Mouse (Mus musculus): Measurements from ENCODE around the gene Hbs1l. TPM values are rescaled to one million over a fixed set of nuclear protein-coding genes. Genes with fewer than 3 reads are reported as not detected.
"Not testable (repeated sequence)": the region's sequence is repeated elsewhere in the genome, so short reads cannot be mapped to it uniquely, and the experiment has no call there.

Gene Hbs1l
- total RNA-seq, 1 experiment from 2014 or later, result 66.1 TPM

DNA sequence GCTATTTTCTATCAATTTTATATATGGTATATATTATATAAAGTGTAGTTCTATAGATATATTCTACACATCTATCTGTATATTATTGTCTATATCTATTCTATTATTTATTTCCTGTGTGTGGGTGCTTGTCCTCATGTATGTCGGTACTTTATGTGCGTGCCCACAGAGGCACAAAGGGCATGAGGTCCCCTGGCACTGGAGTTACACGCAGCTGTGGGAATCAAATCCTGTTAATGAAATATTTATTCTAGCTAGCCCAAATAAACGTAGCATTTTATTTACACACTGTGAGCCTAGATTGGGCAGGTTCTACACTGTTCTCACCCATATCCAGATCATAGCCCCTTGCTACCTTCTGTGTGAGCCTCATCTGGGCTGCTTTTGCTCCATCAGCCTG, 63.3 kb downstream of the Hbs1l start:
- DNase-seq, result no peak

DNA sequence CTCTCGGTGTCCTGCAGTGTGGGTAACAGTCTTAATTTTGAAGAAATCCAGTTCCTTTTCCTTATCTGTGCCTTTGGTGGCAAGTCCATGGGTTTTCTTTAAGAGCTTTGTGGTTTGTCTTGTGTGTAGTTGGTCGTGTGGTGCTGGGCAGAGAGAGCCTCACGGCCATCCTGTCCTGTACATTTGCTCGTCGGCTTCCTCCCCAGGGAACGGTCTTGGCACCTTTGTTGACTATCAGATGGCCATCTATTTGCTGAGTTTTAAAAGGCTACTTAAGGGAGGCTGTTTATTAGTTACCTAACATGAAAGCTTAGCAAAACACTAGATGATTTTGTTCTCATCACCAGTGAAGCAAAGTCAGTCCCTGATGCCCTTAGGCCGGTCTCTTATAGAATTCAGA, 66.1 kb downstream of the Hbs1l start:
- DNase-seq, result no peak

DNA sequence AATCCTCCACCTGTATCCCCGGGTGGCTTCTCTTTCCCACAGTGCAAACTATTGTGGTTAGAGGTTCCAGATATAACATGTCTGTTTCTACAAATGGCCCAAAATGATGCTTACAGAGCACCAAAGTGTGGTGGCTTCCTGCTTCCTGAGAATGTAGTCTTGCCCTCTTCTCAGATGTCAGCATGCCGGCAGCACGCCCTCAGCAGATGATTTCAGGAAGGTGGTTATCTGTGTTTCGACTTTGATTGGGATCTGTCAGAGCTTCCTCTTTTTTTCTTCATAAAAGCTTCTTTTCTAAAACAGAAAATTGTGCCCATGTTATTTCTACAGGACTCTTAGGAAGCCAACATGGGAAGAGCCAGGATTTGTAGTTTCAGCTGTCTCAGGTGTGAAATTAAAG, 67.5 kb downstream of the Hbs1l start:
- DNase-seq, result no peak

- no peak for DNase-seq
Observed at GRCm38 (mm10) chr10:21364946-21365345, 69.2 kb downstream of the Hbs1l start.

DNA sequence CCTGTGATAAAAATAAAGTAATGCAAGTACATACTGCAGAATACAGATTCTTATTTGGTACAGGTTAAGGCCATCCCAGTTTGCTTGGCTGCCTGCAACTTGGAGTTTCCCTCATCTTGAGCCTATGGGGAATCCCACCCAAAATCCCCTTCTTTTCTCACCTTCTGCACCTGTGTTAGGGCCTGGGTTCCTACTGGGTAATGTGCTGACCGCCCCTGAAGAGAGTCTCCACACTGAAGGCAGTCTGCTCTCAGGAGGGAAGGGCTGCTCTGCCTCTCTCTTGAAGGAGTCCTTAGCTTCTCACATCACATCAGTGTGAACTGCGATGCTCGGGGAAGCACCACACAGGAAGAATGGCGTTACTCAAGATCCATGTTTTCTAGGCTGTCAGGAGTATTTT, 70.1 kb downstream of the Hbs1l start:
- DNase-seq, result no peak

DNA sequence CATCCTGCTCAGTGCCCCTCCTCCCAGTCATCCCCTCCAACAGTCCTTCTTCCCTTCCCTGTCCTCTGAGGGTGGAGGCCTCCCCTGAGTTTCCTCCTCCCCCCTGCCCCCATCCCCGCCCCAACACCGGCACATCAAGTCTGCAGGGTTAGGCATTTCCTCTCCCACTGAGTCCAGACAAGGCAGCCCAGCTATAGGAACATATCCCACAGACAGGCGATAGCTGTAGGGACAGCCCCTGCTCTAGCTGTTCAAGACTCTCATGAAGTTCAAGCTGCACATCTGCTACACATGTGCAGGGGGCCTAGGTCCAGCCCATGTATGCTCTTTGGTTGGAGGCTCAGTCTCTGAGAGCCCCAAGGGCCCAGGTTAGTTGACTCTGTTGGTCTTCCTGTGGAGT, 70.7 kb downstream of the Hbs1l start:
- no peak for DNase-seq

GRCm38 (mm10) chr10:21367481-21367880, 71.7 kb downstream of the Hbs1l start:
- DNase-seq, result no peak

DNA sequence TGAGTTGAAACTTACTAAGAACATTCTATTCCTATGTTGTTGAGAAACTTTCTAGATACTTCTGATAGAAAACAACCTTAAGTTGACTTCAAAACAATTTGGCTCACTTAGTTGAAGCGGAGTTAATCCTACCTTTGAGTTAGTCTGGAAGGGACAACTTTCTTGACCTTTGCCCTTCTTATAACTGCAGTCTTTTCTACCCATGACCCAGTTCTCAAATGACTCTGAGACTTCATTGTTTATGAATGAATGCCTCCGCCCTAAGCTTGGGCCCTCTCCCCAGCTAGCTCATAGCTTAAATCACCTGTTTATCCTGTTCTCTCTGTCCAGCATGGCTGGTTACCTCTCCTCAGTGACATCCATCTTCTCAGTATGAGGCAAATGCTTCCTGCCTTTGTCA, 73.8 kb downstream of the Hbs1l start:
- no peak for DNase-seq

DNA sequence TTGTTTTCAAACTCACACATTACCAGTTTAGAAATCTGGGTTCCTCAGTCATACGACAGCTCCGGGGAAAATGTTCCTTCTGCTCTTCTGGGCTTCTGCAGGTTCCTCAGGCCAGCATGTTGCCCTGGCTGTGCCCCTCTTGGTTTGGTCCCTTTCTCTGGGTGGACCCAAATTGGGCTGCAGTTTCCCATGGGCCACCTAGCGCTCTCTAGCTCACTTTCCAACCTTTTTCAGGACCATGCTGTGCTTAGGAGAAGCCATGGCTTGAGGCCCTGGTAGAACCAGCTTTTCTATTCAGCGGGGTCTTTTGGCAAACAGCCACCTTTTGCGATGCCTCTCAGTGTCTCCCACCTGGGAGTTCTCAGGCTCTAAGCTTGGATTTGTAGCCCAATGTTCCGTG, 76.5 kb downstream of the Hbs1l start:
- no peak for DNase-seq

DNA sequence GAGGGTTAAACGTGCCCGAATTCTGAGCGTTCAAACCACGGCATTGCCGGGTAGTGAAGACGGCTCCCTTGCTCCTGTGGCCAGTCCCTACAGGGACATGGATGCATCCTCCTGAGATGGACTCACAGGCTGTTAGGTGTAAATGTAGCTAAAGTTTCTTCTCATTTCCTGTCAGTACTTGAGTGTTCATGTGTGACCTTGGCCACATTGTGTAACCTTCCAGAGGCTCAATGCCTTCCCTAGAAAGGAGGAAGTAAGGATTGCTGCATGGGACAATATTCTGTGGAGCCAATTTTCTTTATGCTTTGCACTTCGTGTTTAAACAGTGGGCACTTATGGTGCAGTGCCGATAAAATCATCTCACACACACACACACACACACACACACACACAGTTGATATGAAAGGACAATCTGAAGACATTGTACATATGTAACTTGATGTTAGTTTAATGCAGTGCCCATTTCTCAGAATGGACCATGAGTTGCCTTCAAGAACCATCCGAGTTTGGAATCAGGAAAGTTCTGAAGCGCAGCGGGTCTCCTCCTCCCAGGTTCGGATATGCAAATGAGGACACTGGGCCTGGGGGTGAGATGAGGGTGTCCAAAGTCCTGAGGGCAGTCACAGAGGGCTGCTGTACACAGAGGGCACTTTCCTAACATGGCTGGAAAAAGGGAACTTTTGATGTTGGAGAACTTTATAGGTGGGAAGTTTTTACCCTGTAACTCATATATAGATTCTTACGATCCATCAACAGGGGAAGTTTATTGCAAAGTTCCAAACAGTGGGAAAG, 81.1 kb downstream of the Hbs1l start, which contains the start of gene Aldh8a1:
Gene Aldh8a1, plus strand, starts transcription at position 610 of the 792 bp plus-strand sequence.
- peak; percentile 24 for DNase-seq

GRCm38 (mm10) chr10:21378196-21378944, 82.6 kb downstream of the Hbs1l start:
- no peak for DNase-seq

DNA sequence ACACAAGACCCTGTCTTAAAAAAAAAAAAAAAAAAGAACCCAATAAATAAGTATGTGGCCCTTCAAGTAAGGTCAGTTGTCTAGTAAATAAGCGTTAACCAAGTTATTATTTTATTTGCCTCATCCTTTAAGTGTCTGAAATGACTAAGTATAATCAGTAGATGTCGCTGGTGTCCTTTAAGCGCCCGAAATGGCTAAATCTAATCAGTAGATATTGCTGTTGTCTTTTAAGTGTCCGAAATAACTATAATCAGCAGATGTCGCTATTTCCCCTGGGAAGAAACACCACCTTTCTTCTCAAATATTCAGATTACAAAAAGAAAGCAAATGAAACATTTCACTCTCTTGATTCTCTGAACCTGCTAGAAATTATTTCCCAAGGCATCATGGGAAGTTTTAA, 87.1 kb downstream of the Hbs1l start:
- peak; percentile 64 for DNase-seq

GRCm38 (mm10) chr10:21385111-21385663, 89.4 kb downstream of the Hbs1l start:
- no peak for DNase-seq

DNA sequence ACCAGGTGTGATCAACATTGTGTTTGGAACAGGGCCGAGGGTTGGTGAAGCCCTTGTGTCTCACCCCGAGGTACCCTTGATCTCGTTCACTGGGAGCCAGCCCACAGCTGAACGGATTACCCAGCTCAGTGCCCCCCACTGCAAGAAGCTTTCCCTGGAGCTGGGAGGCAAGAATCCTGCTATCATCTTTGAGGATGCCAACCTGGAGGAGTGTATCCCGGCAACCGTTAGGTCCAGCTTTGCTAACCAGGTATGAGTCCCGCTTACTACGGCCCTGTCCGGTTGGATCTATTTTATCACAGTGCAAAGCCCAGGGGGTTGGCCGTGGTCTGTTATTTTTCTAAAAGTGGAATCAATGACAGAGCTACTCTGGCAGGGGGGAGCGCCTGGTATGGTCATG, 93.3 kb downstream of the Hbs1l start:
- no peak for DNase-seq

DNA sequence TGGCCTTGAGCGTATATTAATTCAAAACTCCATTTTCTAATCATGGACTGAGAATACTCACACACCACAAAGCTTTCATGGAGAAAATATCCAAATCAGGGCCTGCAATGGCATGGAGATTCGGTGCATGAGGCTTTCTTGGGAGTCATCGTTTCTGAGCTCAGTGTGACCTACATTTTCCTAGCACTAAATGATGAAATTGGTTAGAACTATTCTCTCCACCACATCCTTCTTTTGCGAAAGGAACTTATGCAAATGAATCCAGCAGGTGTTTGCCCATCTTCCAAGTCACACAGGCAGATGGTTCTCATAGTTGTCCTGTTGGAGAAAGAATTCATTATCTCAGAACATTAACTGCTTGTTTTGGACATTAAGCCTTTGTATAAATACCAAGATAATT, 94.7 kb downstream of the Hbs1l start:
- no peak for DNase-seq

DNA sequence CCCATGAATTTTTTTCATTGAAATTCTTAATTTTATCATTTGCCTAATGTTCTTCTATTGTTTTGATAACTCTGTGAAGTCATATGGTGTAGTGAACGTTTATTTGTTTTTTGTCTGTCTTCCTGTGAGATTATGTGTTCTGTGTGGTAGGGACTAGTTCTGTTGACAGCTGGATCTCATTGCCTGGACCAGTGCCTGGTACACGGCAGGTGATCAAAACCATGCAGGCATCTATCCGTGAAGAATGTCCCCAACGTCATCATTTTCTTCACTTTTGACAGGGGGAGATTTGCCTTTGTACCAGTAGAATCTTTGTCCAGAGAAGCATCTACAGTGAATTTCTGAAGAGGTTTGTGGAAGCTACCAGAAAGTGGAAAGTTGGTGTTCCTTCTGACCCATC, 95.5 kb downstream of the Hbs1l start:
- no peak for DNase-seq

GRCm38 (mm10) chr10:21393390-21393789, 97.6 kb downstream of the Hbs1l start:
- no peak for DNase-seq

DNA sequence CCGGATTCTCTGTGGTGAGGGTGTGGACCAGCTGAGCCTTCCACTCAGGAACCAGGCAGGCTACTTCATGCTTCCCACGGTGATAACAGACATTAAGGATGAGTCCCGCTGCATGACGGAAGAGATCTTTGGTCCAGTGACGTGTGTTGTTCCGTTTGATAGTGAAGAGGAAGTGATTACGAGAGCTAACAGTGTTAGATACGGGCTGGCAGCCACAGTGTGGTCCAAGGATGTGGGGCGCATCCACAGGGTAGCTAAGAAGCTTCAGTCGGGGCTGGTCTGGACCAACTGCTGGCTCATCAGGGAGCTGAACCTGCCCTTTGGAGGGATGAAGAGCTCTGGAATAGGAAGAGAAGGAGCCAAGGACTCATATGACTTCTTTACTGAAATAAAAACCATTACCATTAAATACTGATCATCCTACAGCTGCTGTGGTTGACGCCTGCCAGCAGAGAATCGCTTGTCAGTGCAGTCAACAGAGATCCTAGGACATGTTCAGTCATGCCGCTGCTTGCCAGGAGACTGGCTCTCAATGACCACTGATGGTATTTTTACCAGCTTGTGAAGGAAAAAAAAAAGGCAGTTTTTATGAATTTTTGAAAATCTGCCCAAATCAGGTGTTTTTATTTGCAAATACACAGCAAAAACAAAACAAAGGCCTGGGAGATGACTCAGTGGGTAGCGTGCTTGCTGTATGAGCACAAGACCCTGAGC, 99.8 kb downstream of the Hbs1l start:
- DNase-seq, result no peak

- not testable (repeated sequence) for DNase-seq
Observed at GRCm38 (mm10) chr10:21398873-21399425, 103.2 kb downstream of the Hbs1l start.

DNA sequence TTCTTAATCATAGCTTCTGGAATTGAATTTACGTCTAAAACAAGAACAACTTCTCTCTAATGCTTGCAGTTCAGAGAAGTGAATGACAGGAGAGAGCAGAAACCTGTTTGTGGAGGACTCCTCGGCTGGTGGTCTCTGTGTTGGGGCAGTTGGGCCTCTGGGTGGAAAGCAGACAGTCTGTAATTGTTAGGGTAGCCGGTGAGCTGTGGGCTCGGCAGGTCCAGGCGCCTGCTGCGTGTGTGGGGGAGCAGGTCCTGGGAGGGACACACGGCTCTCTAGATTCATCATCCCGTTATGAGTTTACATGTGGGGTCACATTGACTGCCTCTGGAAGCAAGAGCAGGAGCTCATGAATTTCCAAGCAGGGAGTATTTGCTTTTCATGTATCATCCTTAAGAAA, 103.8 kb downstream of the Hbs1l start:
- DNase-seq, result no peak

DNA sequence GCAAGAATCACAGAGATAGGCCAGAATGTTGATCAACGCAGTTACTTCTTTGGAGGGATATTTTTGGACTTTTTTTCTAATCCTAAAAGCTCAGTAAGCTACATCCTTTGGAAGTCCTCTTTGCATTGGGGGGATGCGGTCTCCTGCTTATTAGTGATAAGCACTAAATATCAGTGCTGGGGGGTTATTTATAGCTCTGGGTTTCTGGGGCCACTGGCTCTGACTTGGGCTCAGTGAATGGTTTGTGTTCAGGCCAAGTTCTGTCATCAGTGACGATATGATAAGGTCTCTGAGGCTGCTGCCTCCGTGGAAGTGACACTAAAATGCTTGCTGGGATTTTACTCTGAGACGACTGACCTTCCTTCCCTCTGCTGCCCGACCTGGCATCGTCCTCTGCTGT, 104.3 kb downstream of the Hbs1l start:
- DNase-seq, result peak; percentile 18

DNA sequence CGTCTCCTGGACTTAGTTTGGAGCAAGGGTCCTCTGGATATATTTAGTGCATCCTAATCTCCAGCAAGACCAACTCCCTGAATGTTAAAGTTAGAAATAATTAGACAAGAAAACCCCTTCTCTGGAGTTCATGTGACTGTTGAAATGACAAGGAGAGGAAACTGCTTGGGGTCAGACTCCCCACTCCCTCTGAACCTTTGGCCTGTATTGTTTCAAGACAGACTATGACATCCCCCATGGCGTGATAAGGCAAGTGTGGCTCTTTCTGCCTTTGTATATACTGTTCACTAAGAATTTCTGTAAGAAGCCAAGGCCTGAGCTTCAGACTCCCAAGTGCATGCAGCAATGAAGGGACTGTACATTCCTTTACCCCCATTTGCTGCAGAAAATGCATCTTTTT, 104.7 kb downstream of the Hbs1l start:
- DNase-seq, result no peak

Data from adrenal gland, postnatal 14 days (tissue).